Mouse (Mus musculus): ENCODE measurements around the gene Ap2b1. TPM values are rescaled to one million over a fixed set of nuclear protein-coding genes. Genes with fewer than 3 reads are reported as not detected.

The Ap2b1 gene
- polyA plus RNA-seq, 1 experiment from 2014 or later, result 117 TPM

DNA sequence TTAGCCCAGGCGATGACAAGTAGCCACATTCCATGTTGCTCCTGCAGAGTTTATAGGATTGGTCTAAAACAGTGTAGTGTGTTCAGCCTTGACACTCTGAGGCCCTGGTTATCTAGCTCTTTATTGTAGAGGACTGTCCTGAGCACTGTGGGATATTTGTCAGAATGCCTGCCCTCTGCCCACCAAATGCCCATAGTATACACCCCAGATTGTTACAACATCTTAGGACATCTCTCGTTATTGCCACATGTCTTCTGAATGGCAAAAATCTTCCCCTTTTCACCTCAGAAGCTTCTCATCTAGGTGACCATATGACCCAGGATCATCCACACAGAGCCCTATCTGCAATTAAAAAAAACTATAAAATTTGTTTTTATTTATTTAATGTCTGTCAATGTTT is 133.7 kb downstream of the Ap2b1 start:
- no peak overlapping the region for H3K27ac ChIP-seq (replicated peaks)
- no peaks in the 10 kb centered on the region for H3K9me3 ChIP-seq
- no peaks in the 10 kb centered on the region for H3K36me3 ChIP-seq
- H3K4me2 ChIP-seq, result no peak overlapping the region
- no peaks in the 10 kb centered on the region for H3K4me1 ChIP-seq (replicated peaks)
- 76% methylated on average over 2 of the region's 2 CpGs for WGBS
- H3K9ac ChIP-seq, result no peak overlapping the region
- 0 out of 2 replicates have a peak, but pooled peaks cover 2% of the 10 kb centered on the region for H3K27me3 ChIP-seq
- no peak for ATAC-seq (ENCODE audit: low FRiP score, low read depth)
- H3K4me3 ChIP-seq, result no peak overlapping the region

GRCm38 (mm10) chr11:83437377-83437776 is 138.6 kb downstream of the Ap2b1 start, which contains the start of gene 1700020L24Rik:
Gene 1700020L24Rik, plus strand, starts transcription at chr11:83437677.
- Histone ChIP-seq H3K27me3 (peaks cover 10% of the 10 kb centered on the region), H3K27ac (replicated peaks) (no peak within 1 kb of the TSS), H3K9me3 (no peaks in the 10 kb centered on the region), H3K4me2 (no peak within 1 kb of the TSS), H3K36me3 (no peaks in the 10 kb centered on the region), H3K9ac (no peak within 1 kb of the TSS), H3K4me1 (replicated peaks) (peaks cover 6% of the 10 kb centered on the region), H3K4me3 (no peak within 1 kb of the TSS)
- ATAC-seq (ENCODE audit: low FRiP score, low read depth), result no peak
- 95% methylated on average over 1 of the region's 1 CpGs for WGBS

DNA sequence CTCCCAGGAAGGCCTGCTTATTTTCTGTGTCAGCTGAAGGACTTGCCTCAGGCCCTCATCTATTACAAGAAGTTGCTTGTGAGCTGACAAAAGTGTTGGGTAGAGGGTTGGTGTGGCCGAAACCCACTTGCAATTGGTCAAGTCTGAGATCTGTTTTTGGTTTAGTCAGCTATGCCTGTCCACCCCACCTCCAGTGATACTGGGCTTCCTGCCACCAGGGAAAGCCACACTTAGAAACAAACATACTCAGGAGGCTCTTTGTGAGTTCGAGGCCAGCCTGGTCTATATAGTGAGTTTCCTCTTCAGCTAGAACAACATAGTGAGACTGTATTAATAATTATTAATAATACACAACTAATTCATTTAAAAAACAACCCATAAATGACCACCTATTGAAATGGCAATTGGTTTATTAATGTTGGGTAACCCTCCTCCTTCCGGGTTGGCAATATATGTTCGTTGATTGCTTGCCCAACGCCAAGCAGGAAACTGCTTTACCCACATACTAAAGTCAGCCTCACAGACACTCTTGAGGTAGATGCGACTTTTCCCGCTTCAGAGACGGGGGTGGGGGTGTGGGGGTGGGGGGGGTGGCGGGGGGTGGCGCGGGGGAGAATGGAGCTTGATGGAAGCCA is 140.7 kb downstream of the Ap2b1 start:
- no peaks in the 10 kb centered on the region for H3K36me3 ChIP-seq
- 31% methylated on average over 11 of the region's 11 CpGs for WGBS
- peaks cover 13% of the 10 kb centered on the region for H3K4me1 ChIP-seq (replicated peaks)
- H3K4me3 ChIP-seq, result peak overlapping the region; percentile 71
- H3K4me2 ChIP-seq, result peak overlapping the region; percentile 93
- ATAC-seq (ENCODE audit: low FRiP score, low read depth), result no peak
- peaks cover 30% of the 10 kb centered on the region for H3K27me3 ChIP-seq
- no peaks in the 10 kb centered on the region for H3K9me3 ChIP-seq
- no peak overlapping the region for H3K27ac ChIP-seq (replicated peaks)
- H3K9ac ChIP-seq, result 0 out of 2 replicates have a peak overlapping the region, but pooled peaks have one; percentile 61

- WGBS, result 0% methylated on average over 56 of the region's 75 CpGs
Measured at GRCm38 (mm10) chr11:83440081-83441064, 141.5 kb downstream of the Ap2b1 start.

GRCm38 (mm10) chr11:83441235-83441634 is 142.4 kb downstream of the Ap2b1 start:
- no peak overlapping the region for H3K9ac ChIP-seq
- peak overlapping the region; percentile 71; the same call in 1 of the 2 replicates for H3K4me3 ChIP-seq
- peak overlapping the region; percentile 93 for H3K4me2 ChIP-seq
- peaks cover 18% of the 10 kb centered on the region for H3K4me1 ChIP-seq (replicated peaks)
- 32% methylated on average over 7 of the region's 7 CpGs for WGBS
- no peaks in the 10 kb centered on the region for H3K9me3 ChIP-seq
- H3K27ac ChIP-seq (replicated peaks), result no peak overlapping the region
- no peaks in the 10 kb centered on the region for H3K36me3 ChIP-seq
- peaks cover 42% of the 10 kb centered on the region for H3K27me3 ChIP-seq
- ATAC-seq (ENCODE audit: low FRiP score, low read depth), result no peak

More at GRCm38 (mm10) chr11:83440081-83441064, 141.5 kb downstream of the Ap2b1 start:
- peak overlapping the region; percentile 71 for H3K4me3 ChIP-seq
- H3K4me1 ChIP-seq (replicated peaks), result peaks cover 18% of the 10 kb centered on the region
- H3K36me3 ChIP-seq, result no peaks in the 10 kb centered on the region
- no peaks in the 10 kb centered on the region for H3K9me3 ChIP-seq
- peak overlapping the region; percentile 93 for H3K4me2 ChIP-seq
- peaks cover 38% of the 10 kb centered on the region for H3K27me3 ChIP-seq
- H3K9ac ChIP-seq, result peak overlapping the region; percentile 61
- no peak overlapping the region for H3K27ac ChIP-seq (replicated peaks)
- peak; percentile 96 for ATAC-seq (ENCODE audit: low FRiP score, low read depth)

DNA sequence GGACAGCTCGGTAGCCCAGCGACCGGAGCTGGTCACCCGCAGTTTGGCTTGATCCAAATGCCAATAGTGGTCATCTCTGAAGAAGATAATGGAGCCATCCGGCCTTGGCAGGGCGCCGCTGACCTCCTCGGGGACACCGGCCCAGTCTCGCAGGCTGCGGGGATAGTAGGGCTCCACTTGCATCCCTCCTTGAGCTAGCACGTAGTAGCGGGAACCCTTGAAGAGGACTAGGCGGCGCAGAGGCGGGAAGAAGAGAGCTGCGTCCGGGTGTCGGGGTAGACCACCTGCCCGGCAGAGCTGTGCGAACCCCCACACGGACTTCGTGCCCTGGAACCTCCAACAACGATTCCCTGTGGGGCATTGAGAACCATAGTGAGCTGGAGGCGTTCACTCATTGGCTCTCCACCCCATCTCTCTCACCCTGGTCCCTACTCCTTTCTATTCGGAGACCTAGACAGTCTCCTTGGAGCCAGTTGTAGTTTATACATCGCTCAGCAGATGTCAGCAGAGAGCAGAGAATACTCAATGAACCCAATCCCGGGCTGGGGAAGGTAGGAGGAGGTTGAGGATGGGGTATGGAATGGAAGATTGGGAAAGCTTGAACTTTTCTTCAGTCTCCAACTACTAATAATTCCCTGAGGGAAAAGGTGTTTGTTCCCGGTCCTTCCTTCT is 143.9 kb downstream of the Ap2b1 start:
- Histone ChIP-seq H3K4me1 (replicated peaks) (peaks cover 18% of the 10 kb centered on the region), H3K4me3 (peak overlapping the region; percentile 30), H3K27me3 (peaks cover 47% of the 10 kb centered on the region), H3K4me2 (peak overlapping the region; percentile 55), H3K9ac (no peak overlapping the region; the same call in 1 of the 2 replicates), H3K9me3 (no peaks in the 10 kb centered on the region), H3K27ac (replicated peaks) (no peak overlapping the region), H3K36me3 (no peaks in the 10 kb centered on the region)
- 12% methylated on average over 29 of the region's 29 CpGs for WGBS
- ATAC-seq (ENCODE audit: low FRiP score, low read depth), result peak; percentile 40; the same call in 1 of the 2 replicates

DNA sequence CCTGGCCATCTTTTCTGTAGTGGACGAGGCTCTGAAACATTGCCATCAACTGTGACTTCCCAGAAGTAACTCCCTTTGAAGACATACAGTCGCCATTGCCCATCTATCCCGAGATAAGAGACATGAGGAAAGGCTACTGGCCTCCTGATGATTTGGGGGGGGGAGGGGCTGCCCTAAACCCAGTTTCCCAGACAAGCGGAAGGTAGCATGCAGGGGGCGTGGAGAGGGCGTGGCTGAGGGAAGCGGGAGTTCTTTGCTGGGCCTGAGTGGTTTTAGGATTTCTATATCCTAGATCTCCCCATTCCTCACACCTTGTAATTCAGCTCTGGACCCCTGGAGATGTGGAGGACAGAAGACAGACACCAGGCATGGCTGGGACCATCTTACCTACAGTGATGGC is 145.0 kb downstream of the Ap2b1 start:
- ATAC-seq (ENCODE audit: low FRiP score, low read depth), result no peak

GRCm38 (mm10) chr11:83445001-83445400 is 146.2 kb downstream of the Ap2b1 start:
- peak overlapping the region; percentile 19; the same call in 1 of the 2 replicates for H3K9ac ChIP-seq
- H3K27me3 ChIP-seq, result peaks cover 47% of the 10 kb centered on the region
- no peak for ATAC-seq (ENCODE audit: low FRiP score, low read depth)

More for the DNA sequence above, 145.0 kb downstream of the Ap2b1 start:
- Histone ChIP-seq H3K27me3 (peaks cover 47% of the 10 kb centered on the region), H3K36me3 (no peaks in the 10 kb centered on the region), H3K27ac (replicated peaks) (no peak overlapping the region), H3K4me1 (replicated peaks) (peaks cover 24% of the 10 kb centered on the region), H3K9ac (no peak overlapping the region), H3K4me2 (no peak overlapping the region), H3K9me3 (no peaks in the 10 kb centered on the region), H3K4me3 (no peak overlapping the region)
- WGBS, result 18% methylated on average over 7 of the region's 7 CpGs

DNA sequence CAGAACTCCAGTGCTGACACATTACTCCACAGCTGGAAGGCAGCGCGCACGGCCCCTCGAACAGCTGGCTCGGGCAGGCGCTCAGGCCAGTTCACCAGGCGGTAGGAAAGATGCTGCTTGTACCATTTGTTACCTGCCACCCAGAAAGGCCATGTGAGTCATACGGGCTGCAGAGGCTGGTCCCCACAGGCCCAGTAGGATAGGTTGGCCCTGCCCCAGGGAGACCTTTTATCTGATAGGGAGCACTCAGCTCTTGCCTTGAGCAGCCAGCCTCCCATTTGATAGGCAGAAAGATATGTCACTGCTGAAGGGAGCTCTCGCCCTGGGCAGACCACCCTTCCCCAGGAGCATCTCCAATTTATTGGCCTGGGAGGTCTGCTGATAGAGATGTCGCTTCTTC is 148.8 kb downstream of the Ap2b1 start:
- no peak for ATAC-seq (ENCODE audit: low FRiP score, low read depth)
- Histone ChIP-seq H3K4me3 (no peak overlapping the region), H3K4me1 (replicated peaks) (peaks cover 18% of the 10 kb centered on the region), H3K9ac (no peak overlapping the region), H3K9me3 (no peaks in the 10 kb centered on the region), H3K27ac (replicated peaks) (no peak overlapping the region), H3K4me2 (no peak overlapping the region), H3K27me3 (peaks cover 35% of the 10 kb centered on the region), H3K36me3 (no peaks in the 10 kb centered on the region)
- WGBS, result 72% methylated on average over 10 of the region's 10 CpGs

More at GRCm38 (mm10) chr11:83445001-83445400, 146.2 kb downstream of the Ap2b1 start:
- Histone ChIP-seq H3K9me3 (no peaks in the 10 kb centered on the region), H3K4me1 (replicated peaks) (peaks cover 26% of the 10 kb centered on the region), H3K4me3 (peak overlapping the region; percentile 19), H3K4me2 (peak overlapping the region; percentile 41), H3K27ac (replicated peaks) (no peak overlapping the region), H3K36me3 (no peaks in the 10 kb centered on the region)
- 31% methylated on average over 19 of the region's 19 CpGs for WGBS

DNA sequence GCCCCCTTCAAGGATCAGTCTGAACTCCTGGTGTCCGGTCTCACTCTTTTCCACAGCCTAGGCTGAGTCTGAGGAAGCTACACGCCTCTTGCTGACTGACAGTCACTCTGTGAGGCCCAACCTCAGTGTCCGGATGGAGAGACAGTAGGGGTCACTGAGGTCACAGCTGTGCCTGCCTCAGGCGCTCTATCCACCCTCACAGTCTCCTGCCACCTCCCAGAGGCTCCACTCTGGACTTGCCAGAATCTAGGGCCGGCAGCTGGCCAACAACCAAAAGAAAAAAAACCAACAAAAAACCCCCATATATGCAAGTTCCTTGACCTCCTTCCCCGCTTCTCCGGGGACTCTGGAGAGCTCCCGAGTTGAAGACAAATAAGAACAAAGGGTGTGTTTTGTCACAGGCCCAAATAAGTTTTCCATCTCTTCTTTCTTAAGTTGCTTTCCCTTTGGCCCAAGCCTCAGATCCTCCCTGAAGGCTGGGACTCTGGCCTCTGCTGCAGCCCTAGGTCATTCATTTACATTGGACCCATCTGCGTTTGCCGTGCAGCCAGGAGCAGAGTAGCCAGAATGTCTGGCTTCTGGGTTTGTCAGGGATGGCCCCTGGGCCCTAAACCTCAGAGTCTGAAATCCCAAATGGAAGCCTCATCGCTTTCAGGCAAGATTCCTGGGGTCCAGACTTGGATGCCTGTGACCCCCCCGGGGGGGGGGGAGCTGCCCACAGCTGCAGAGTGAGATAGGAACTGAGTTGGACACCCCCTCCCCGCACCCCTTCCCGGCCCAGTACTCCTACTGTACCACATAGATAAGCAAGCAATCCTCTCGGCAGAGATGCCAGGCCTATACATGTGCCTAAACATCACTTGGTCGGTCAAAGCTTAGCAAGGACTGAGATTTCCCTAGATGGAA is 149.4 kb downstream of the Ap2b1 start:
- Histone ChIP-seq H3K27ac (replicated peaks) (peak overlapping the region; percentile 31; the same call in 1 of the 2 replicates), H3K4me2 (no peak overlapping the region), H3K36me3 (no peaks in the 10 kb centered on the region), H3K27me3 (peaks cover 29% of the 10 kb centered on the region), H3K9me3 (no peaks in the 10 kb centered on the region), H3K9ac (no peak overlapping the region), H3K4me1 (replicated peaks) (peaks cover 15% of the 10 kb centered on the region), H3K4me3 (no peak overlapping the region)
- ATAC-seq (ENCODE audit: low FRiP score, low read depth), result no peak; the same call in 1 of the 2 replicates
- 34% methylated on average over 16 of the region's 16 CpGs for WGBS

DNA sequence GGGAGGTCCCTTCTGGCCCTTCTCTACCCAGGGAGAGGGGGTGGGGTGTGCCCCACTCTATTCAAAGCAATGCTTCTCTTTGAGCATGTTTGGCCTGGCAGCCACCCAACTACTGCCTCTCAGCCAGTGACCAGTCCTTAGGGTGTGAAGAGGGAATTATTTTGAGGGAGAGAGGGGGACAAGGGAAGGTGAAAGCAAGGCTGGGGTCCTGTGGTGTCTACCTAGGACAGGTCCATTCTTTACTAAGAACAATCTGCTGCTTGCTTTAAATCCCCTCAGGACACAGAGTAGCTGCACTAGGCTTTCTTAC is 150.1 kb downstream of the Ap2b1 start:
- Histone ChIP-seq H3K9me3 (no peaks in the 10 kb centered on the region), H3K4me1 (replicated peaks) (peaks cover 15% of the 10 kb centered on the region), H3K36me3 (no peaks in the 10 kb centered on the region), H3K9ac (no peak overlapping the region), H3K27ac (replicated peaks) (0 out of 2 replicates have a peak overlapping the region, but pooled peaks have one; percentile 31), H3K4me3 (no peak overlapping the region), H3K27me3 (peaks cover 23% of the 10 kb centered on the region), H3K4me2 (no peak overlapping the region)
- peak; percentile 61; the same call in 1 of the 2 replicates for ATAC-seq (ENCODE audit: low FRiP score, low read depth)
